Mouse (Mus musculus) left cerebral cortex, postnatal 10 days (tissue): Measurements from ENCODE around the gene Slc25a25. TPM values are rescaled to one million over a fixed set of nuclear protein-coding genes. Genes with fewer than 3 reads are reported as not detected.

Experiments
- DNase-seq, 2 experiments: peaks; one replicate each; pipeline ENCODE4 v3.0.0; 2021 to 2022; ENCODE audit warnings: low spot score in 2 of 2, mixed read lengths in 1 of 2; ENCODE audit errors: extremely low spot score in 1 of 2
- intact Hi-C: fragments of 180-260 bp; cut with DNase I; formaldehyde crosslinking; loops from one replicate; pipeline ENCODE4 v1.15.1; 2025
- total RNA-seq, 2 experiments: library from RNA; stranded (reverse); gene quantifications; 2 replicates each; pipeline ENCODE4 v1.2.3; 2021

Gene Slc25a25
- total RNA-seq, 2 experiments from 2014 or later, result 48.9 to 51.3 TPM

DNA sequence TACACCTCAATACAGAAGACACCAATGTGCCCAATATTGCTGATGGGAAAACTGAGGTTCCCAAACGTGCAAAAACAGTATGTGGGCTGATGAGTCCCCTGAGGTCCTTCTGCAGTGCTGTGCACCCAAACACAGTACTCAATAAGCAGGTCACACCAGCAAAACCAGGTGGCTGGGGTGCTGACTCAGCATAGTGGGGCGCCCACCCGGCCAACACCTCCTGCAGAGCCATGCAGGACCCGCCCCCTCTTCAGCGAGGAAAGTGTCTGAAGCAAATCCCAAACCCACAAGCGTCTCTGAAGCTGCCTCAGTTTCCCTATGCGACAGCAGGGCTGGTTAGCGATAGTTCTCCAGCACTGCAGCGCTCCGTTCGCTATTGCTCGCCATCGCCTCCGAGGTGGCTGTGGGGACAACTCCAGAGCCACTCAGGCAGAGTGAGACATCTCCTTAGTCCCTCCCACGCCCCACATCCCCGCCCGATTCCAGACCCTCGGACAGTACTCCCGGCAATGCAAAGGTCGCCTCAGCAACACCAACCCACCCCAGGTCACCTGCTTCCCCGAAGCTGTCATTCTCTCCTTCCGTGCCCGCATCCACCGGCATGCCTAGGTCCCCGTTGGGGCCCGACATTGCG, 70.0 kb downstream of the Slc25a25 start:
- intact Hi-C loops, result no loop called here
- peak; percentile 36 to 67 for DNase-seq

DNA sequence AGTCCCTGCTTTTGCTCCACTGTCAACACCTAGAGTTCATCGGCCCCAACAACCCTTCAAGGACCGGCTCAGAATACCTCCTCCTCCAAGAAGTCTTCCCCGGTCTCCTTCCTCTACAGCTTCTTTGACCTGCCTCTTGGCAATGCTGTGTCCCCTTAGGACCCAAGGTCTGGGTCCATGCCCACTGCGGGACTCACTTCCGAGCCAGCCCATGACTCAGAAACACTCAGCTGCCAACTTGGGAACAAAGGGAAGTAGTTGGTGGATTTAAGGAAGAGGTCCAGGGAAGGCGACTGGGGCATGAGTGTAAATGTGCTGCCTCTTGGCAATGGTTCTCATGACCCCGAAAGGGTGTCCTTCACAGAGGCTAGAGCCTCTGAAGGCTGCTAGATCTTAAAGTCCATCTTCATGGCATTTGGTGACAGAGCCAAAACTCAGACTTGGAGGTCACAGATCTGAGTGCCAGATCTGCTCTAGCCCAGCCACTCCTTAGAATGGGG, 71.2 kb downstream of the Slc25a25 start:
- intact Hi-C loops, result no loop called here
- DNase-seq, result no peak

DNA sequence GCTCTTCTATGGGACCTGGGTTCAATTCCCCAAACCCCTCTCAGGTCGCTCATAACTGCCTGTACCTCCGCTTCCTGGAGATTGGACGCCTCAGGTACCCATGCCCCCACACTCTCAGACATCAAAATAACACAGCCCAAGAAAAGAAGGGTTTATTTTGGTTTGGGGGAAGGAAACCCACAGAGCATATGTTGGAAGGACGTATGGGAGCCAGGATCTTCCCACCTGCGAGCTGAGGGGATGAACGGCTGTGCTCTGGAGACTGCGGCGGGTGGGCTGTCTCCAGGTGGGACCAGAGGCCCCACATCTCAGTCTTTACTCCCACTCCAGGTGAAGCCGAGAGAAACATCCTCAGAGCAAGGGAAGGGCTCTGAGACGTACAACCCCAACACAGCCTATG, 74.3 kb downstream of the Slc25a25 start:
- intact Hi-C loops, result no loop called here
- no peak for DNase-seq

DNA sequence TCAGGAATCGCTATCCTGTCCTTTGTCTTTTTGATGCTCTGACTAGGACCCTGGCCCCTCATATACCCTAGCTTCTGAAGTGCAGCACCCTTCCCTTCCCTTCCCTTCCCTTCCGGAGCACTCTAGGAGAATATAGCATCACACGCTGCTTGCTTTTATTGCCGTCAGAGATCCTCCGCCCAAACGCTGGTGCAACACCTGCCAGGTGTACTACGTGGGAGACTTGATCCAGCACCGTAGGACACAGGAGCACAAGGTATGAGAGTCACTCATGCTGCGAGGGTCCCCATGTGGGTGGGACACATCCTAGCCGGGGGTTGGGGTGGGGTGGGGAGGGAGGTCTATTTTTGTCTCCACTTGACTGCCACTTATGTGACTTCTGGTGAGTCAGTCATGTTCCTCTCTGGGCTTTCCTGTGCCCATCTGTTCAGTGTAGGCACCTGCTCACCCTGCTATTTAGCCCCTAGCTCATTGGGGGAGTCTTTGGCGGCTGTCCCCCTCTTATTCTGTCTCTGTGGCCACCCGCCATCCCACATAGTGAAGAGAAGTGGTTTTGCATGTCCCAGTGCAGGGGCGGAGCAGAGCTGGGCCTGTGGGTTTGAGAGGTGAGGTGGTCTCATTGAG, 75.8 kb downstream of the Slc25a25 start:
- DNase-seq, result no peak
- intact Hi-C loops, result no loop called here

DNA sequence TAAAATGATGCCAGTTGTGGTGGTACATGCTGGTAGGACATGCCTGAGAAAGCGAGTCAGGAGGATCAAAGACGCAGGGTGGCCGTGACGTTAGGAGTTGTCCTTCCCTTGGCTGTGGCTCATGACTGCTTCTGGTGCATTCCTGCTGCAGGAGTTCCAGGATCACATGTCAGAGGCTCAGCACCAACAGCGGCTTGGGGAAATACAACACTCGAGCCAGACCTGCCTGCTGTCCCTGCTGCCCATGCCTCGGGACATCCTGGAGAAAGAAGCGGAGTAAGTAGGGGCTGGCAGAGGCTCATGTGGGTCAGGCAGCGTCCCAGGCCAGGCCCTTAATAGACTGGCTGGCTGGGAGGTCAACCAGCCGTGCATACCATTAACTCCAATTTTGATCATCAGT, 77.1 kb downstream of the Slc25a25 start:
- no peak for DNase-seq
- intact Hi-C loops, result no loop called here

DNA sequence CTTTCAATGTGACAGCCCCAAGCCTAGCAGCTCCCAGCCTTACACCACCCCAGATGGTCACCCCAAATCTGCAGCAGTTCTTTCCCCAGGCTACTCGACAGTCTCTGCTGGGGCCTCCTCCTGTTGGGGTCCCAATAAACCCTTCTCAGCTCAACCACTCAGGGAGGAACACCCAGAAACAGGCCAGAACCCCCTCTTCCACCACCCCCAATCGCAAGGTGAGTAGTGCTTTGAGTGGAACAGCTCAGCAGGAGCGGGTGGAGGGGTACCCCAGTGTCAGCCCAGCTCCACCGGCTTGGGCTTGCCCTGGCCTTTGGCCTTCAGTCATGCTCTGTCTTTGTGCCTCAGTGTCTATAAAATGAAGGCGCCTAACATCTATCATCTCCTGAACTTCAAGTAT, 83.9 kb downstream of the Slc25a25 start:
- intact Hi-C loops, result no loop called here

More for the DNA sequence above, 83.9 kb downstream of the Slc25a25 start:
- DNase-seq, result no peak

Other genes with a start within 250 kb of the Slc25a25 start
- gene Pomt1, start 214.9 kb downstream of the Slc25a25 start, total RNA-seq, result 10 to 100 TPM; 27.2 to 29.0 TPM
- gene Uck1, start 191.3 kb downstream of the Slc25a25 start, total RNA-seq, result 10 to 100 TPM; 65.2 to 74.9 TPM
- 10 to 100 TPM; 73.6 to 78.6 TPM for gene Golga2, start 164.1 kb downstream of the Slc25a25 start, total RNA-seq
- gene Swi5, start 163.4 kb downstream of the Slc25a25 start, total RNA-seq, result 100 to 1,000 TPM; 233 to 242 TPM
- gene Ciz1, start 99.1 kb downstream of the Slc25a25 start, total RNA-seq, result 10 to 100 TPM; 65.2 to 75.1 TPM
- 100 to 1,000 TPM; 707 to 727 TPM for gene Dnm1, start 98.1 kb downstream of the Slc25a25 start, total RNA-seq
- gene 1110008P14Rik, start 69.5 kb downstream of the Slc25a25 start, total RNA-seq, result 100 to 1,000 TPM; 168 to 176 TPM
- gene Lcn2, start 63.2 kb downstream of the Slc25a25 start, total RNA-seq, result 1 to 10 TPM; 1.7 to 3.4 TPM
- 10 to 100 TPM; 46.5 to 46.9 TPM for gene Ptges2, start 55.5 kb downstream of the Slc25a25 start, total RNA-seq
- gene Naif1, start 988 bp downstream of the Slc25a25 start, total RNA-seq, result 1 to 10 TPM; 3.3 to 3.7 TPM
- 10 to 100 TPM; 28.2 to 28.9 TPM for gene Fam102a, start 83.9 kb upstream of the Slc25a25 start, total RNA-seq
- gene Dpm2, start 119.4 kb upstream of the Slc25a25 start, total RNA-seq, result 10 to 100 TPM; 83.9 to 86.8 TPM
- 10 to 100 TPM; 13.5 to 13.6 TPM for gene Pip5kl1, start 123.4 kb upstream of the Slc25a25 start, total RNA-seq
- gene 9430097D07Rik, start 124.2 kb upstream of the Slc25a25 start, total RNA-seq, result 1 to 10 TPM in 1 of 2 experiments, under 1 TPM in 1; 0.81 to 1.2 TPM
- gene St6galnac4, start 135.7 kb upstream of the Slc25a25 start, total RNA-seq, result 10 to 100 TPM; 32.3 to 32.6 TPM
- 100 to 1,000 TPM; 122 to 127 TPM for gene St6galnac6, start 148.3 kb upstream of the Slc25a25 start, total RNA-seq
- 100 to 1,000 TPM; 156 TPM for gene Ak1, start 170.3 kb upstream of the Slc25a25 start, total RNA-seq
- gene Eng, start 195.2 kb upstream of the Slc25a25 start, total RNA-seq, result 10 to 100 TPM; 24.9 to 25.2 TPM